Mouse (Mus musculus): Measurements from ENCODE around the gene Efnb3. TPM values are rescaled to one million over a fixed set of nuclear protein-coding genes. Genes with fewer than 3 reads are reported as not detected.

Gene Efnb3
- polyA plus RNA-seq, 2 experiments from 2014 or later: 0.17 TPM; not detected in 1

Other genes starting within 250 kb of the Efnb3 start
- 10 to 100 TPM in 1 of 2 experiments, 1 to 10 TPM in 1; 9.2 to 10.7 TPM for gene Cntrob, start 236.4 kb downstream of the Efnb3 start, polyA plus RNA-seq (2017; shearing (Covaris generic))
- 100 to 1,000 TPM; 109 to 112 TPM for gene Trappc1, start 236.2 kb downstream of the Efnb3 start, polyA plus RNA-seq (2017; shearing (Covaris generic))
- gene Kcnab3, start 233.9 kb downstream of the Efnb3 start, polyA plus RNA-seq (2017; shearing (Covaris generic)): under 1 TPM; 0.31 to 0.89 TPM
- gene Rnf227, start 219.7 kb downstream of the Efnb3 start, polyA plus RNA-seq (2017; shearing (Covaris generic)): 1 to 10 TPM; 2.4 to 3.4 TPM
- gene Chd3, start 190.8 kb downstream of the Efnb3 start, polyA plus RNA-seq (2017; shearing (Covaris generic)): 10 to 100 TPM; 58.7 to 62.7 TPM
- 100 to 1,000 TPM; 146 TPM for gene Naa38, start 164.7 kb downstream of the Efnb3 start, polyA plus RNA-seq (2017; shearing (Covaris generic))
- gene Cyb5d1, start 164.6 kb downstream of the Efnb3 start, polyA plus RNA-seq (2017; shearing (Covaris generic)): 10 to 100 TPM in 1 of 2 experiments, 1 to 10 TPM in 1; 9.4 to 17.9 TPM
- under 1 TPM; 0.22 to 0.51 TPM for gene Tmem88, start 162.0 kb downstream of the Efnb3 start, polyA plus RNA-seq (2017; shearing (Covaris generic))
- gene Kdm6b, start 146.5 kb downstream of the Efnb3 start, polyA plus RNA-seq (2017; shearing (Covaris generic)): 10 to 100 TPM; 23.6 to 28.3 TPM
- under 1 TPM in 1 of 2 experiments, not detected in 1; 0.19 TPM for gene Dnah2, start 11.1 kb downstream of the Efnb3 start, polyA plus RNA-seq (2017; shearing (Covaris generic))
- 10 to 100 TPM; 25.6 to 27.6 TPM for gene Wrap53, start 20.1 kb upstream of the Efnb3 start, polyA plus RNA-seq (2017; shearing (Covaris generic))
- gene Trp53, start 20.2 kb upstream of the Efnb3 start, polyA plus RNA-seq (2017; shearing (Covaris generic)): 100 to 1,000 TPM; 231 to 302 TPM
- gene Atp1b2, start 45.7 kb upstream of the Efnb3 start, polyA plus RNA-seq (2017; shearing (Covaris generic)): under 1 TPM in 1 of 2 experiments, not detected in 1; 0.46 TPM
- not detected for gene Shbg, start 57.7 kb upstream of the Efnb3 start, polyA plus RNA-seq (2017; shearing (Covaris generic))
- gene Sat2, start 61.8 kb upstream of the Efnb3 start, polyA plus RNA-seq (2017; shearing (Covaris generic)): not detected
- 1 to 10 TPM; 6.5 to 7.1 TPM for gene Fxr2, start 72.8 kb upstream of the Efnb3 start, polyA plus RNA-seq (2017; shearing (Covaris generic))
- not detected for gene Sox15, start 95.1 kb upstream of the Efnb3 start, polyA plus RNA-seq (2017; shearing (Covaris generic))
- 10 to 100 TPM; 41.3 to 59.7 TPM for gene Mpdu1, start 102.4 kb upstream of the Efnb3 start, polyA plus RNA-seq (2017; shearing (Covaris generic))
- gene Cd68, start 105.9 kb upstream of the Efnb3 start, polyA plus RNA-seq (2017; shearing (Covaris generic)): 1 to 10 TPM; 3.3 to 5.3 TPM
- gene Eif4a1, start 112.2 kb upstream of the Efnb3 start, polyA plus RNA-seq (2017; shearing (Covaris generic)): 100 to 1,000 TPM; 202 to 297 TPM
- gene Senp3, start 121.9 kb upstream of the Efnb3 start, polyA plus RNA-seq (2017; shearing (Covaris generic)): 10 to 100 TPM; 32.7 to 33.0 TPM
- gene Tnfsf13, start 125.6 kb upstream of the Efnb3 start, polyA plus RNA-seq (2017; shearing (Covaris generic)): not detected
- gene Tnfsf12, start 135.6 kb upstream of the Efnb3 start, polyA plus RNA-seq (2017; shearing (Covaris generic)): not detected
- gene Tnfsfm13, start 135.9 kb upstream of the Efnb3 start, polyA plus RNA-seq (2017; shearing (Covaris generic)): not detected
- 10 to 100 TPM; 24.0 to 28.8 TPM for gene Polr2a, start 198.4 kb upstream of the Efnb3 start, polyA plus RNA-seq (2017; shearing (Covaris generic))
- not detected for gene Slc35g3, start 201.8 kb upstream of the Efnb3 start, polyA plus RNA-seq (2017; shearing (Covaris generic))
- gene Zbtb4, start 205.7 kb upstream of the Efnb3 start, polyA plus RNA-seq (2017; shearing (Covaris generic)): 1 to 10 TPM; 7.8 to 8.1 TPM
- gene Chrnb1, start 235.7 kb upstream of the Efnb3 start, polyA plus RNA-seq (2017; shearing (Covaris generic)): 1 to 10 TPM in 1 of 2 experiments, under 1 TPM in 1; 0.66 to 4.1 TPM
- not detected for gene Fgf11, start 241.7 kb upstream of the Efnb3 start, polyA plus RNA-seq (2017; shearing (Covaris generic))
- gene Tmem102, start 245.4 kb upstream of the Efnb3 start, polyA plus RNA-seq (2017; shearing (Covaris generic)): not detected

Measured in activated CD4-positive, CD25-positive, alpha-beta regulatory T cell, adult 4 months (primary cell).